Mouse (Mus musculus): ENCODE results near the gene Cldn11. TPM values are rescaled to one million over a fixed set of nuclear protein-coding genes. Genes with fewer than 3 reads are reported as not detected.

The Cldn11 gene
- polyA plus RNA-seq, 1 experiment: 0.85 TPM

DNA sequence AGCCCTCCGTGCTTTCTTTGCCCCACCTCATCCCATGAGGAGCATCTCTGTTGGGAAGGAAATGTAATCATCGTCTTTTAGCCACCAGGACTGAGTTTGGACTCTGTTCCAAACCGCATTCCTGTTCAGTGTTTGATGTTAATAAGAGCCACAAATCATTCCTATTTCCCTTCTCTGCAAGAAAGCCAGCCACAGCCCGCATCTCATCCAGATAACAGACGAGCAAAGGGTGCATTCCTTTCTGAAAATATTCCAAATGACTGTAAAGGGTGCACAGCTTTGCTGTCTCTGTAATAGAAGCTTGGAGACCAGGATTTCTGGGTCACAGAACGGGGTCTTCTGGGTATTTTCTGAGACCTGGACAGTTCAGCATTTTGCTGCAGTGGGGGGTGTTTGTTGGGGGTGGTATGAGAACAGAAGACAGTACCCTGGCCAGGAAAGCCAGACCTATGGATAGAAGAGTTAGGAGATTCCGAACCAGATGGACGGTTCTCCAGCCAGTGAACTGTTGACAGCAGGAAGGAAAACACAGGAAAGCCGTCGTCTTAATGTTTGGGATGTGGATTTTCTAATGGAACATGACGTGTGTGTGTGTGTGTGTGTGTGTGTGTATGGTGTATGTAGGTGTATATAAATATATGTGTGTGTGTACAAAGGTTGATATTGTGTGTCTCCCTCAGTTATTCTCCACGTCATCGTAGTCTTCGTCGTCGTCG is 49.6 kb downstream of the Cldn11 start:
- no peak overlapping the region for H3K9ac ChIP-seq (ENCODE audit: low read depth, poor library complexity, severe bottlenecking)
- TF ChIP-seq CTCF (IDR thresholded peaks at IDR 0.05; ENCODE audit: low read depth, low read length): no peak
- no peak for TF ChIP-seq EP300 (IDR thresholded peaks at IDR 0.05; ENCODE audit: insufficient read depth, low read depth, low read length)
- TF ChIP-seq POLR2A (IDR thresholded peaks at IDR 0.05; ENCODE audit: insufficient read depth, low read length): no peak
- no peaks in the 10 kb centered on the region for H3K4me1 ChIP-seq (ENCODE audit: control insufficient read depth, insufficient read depth, low read length)
- no peaks in the 10 kb centered on the region for H3K9me3 ChIP-seq (replicated peaks; ENCODE audit: control insufficient read depth, insufficient read depth, low read length, poor library complexity, severe bottlenecking)
- H3K27ac ChIP-seq (ENCODE audit: insufficient read depth, low read length): no peak overlapping the region
- no peak overlapping the region for H3K4me3 ChIP-seq (ENCODE audit: low read depth, low read length)
- H3K27me3 ChIP-seq (ENCODE audit: control insufficient read depth, insufficient read depth, low read length, poor library complexity, severe bottlenecking): no peaks in the 10 kb centered on the region
- no peaks in the 10 kb centered on the region for H3K36me3 ChIP-seq (ENCODE audit: control insufficient read depth, insufficient read depth, low read length, poor library complexity, severe bottlenecking)

DNA sequence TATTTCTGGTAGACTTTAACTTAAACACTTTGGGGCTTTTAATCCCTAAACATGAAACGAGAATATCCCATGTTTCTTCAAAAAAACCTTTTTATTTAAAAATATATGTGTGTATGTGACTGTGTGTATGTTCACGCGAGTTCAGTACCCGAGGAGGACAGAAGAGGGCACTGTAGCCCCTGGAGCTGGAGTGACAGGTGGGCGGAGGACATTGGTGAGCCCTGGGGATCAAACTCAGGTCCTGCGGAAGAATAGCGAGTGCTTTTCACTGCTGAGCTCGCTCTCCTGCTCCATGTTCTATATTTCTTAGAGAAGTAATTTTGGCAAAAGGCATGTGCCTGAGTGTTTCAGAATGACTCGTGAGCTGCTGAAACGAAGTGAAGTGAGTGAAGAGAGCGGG is 54.2 kb downstream of the Cldn11 start:
- Histone ChIP-seq H3K9me3 (replicated peaks; ENCODE audit: control insufficient read depth, insufficient read depth, low read length, poor library complexity, severe bottlenecking) (no peaks in the 10 kb centered on the region), H3K27me3 (ENCODE audit: control insufficient read depth, insufficient read depth, low read length, poor library complexity, severe bottlenecking) (no peaks in the 10 kb centered on the region), H3K4me3 (ENCODE audit: low read depth, low read length) (no peak overlapping the region), H3K27ac (ENCODE audit: insufficient read depth, low read length) (no peak overlapping the region), H3K36me3 (ENCODE audit: control insufficient read depth, insufficient read depth, low read length, poor library complexity, severe bottlenecking) (no peaks in the 10 kb centered on the region), H3K4me1 (ENCODE audit: control insufficient read depth, insufficient read depth, low read length) (no peaks in the 10 kb centered on the region), H3K9ac (ENCODE audit: low read depth, poor library complexity, severe bottlenecking) (no peak overlapping the region)
- TF ChIP-seq POLR2A (IDR thresholded peaks at IDR 0.05; ENCODE audit: insufficient read depth, low read length) (no peak), EP300 (IDR thresholded peaks at IDR 0.05; ENCODE audit: insufficient read depth, low read depth, low read length) (no peak), CTCF (IDR thresholded peaks at IDR 0.05; ENCODE audit: low read depth, low read length) (peak; percentile 29)

GRCm38 (mm10) chr3:31205167-31205566 is 55.4 kb downstream of the Cldn11 start:
- TF ChIP-seq CTCF (IDR thresholded peaks at IDR 0.05; ENCODE audit: low read depth, low read length) (no peak), EP300 (IDR thresholded peaks at IDR 0.05; ENCODE audit: insufficient read depth, low read depth, low read length) (no peak), POLR2A (IDR thresholded peaks at IDR 0.05; ENCODE audit: insufficient read depth, low read length) (no peak)
- no peaks in the 10 kb centered on the region for H3K9me3 ChIP-seq (replicated peaks; ENCODE audit: control insufficient read depth, insufficient read depth, low read length, poor library complexity, severe bottlenecking)
- H3K36me3 ChIP-seq (ENCODE audit: control insufficient read depth, insufficient read depth, low read length, poor library complexity, severe bottlenecking): no peaks in the 10 kb centered on the region
- no peak overlapping the region for H3K4me3 ChIP-seq (ENCODE audit: low read depth, low read length)
- H3K9ac ChIP-seq (ENCODE audit: low read depth, poor library complexity, severe bottlenecking): no peak overlapping the region
- no peaks in the 10 kb centered on the region for H3K4me1 ChIP-seq (ENCODE audit: control insufficient read depth, insufficient read depth, low read length)
- no peak overlapping the region for H3K27ac ChIP-seq (ENCODE audit: insufficient read depth, low read length)
- no peaks in the 10 kb centered on the region for H3K27me3 ChIP-seq (ENCODE audit: control insufficient read depth, insufficient read depth, low read length, poor library complexity, severe bottlenecking)

DNA sequence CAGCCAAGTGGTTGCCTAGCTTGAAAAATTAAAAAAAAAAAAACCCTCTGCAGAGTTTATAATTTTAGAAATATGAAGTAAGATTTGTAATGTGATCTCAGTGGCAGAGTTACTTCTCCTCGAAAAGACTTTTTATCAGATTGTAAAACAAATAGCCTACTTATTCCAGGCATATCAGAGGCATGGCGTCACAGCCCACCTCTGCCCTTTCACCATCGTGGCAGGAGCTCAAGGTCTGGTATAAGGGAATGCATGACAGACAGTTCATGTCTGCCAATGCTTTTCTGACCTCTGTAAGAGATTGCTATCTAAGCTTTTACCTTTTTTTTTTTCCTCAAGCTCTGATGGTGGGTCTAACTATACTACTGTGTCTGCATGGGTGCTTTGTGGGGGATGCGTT is 58.3 kb downstream of the Cldn11 start:
- H3K27ac ChIP-seq (ENCODE audit: insufficient read depth, low read length): no peak overlapping the region
- H3K36me3 ChIP-seq (ENCODE audit: control insufficient read depth, insufficient read depth, low read length, poor library complexity, severe bottlenecking): no peaks in the 10 kb centered on the region
- H3K27me3 ChIP-seq (ENCODE audit: control insufficient read depth, insufficient read depth, low read length, poor library complexity, severe bottlenecking): no peaks in the 10 kb centered on the region
- H3K9ac ChIP-seq (ENCODE audit: low read depth, poor library complexity, severe bottlenecking): no peak overlapping the region
- no peaks in the 10 kb centered on the region for H3K4me1 ChIP-seq (ENCODE audit: control insufficient read depth, insufficient read depth, low read length)
- no peaks in the 10 kb centered on the region for H3K9me3 ChIP-seq (replicated peaks; ENCODE audit: control insufficient read depth, insufficient read depth, low read length, poor library complexity, severe bottlenecking)
- TF ChIP-seq CTCF (IDR thresholded peaks at IDR 0.05; ENCODE audit: low read depth, low read length) (no peak), EP300 (IDR thresholded peaks at IDR 0.05; ENCODE audit: insufficient read depth, low read depth, low read length) (no peak), POLR2A (IDR thresholded peaks at IDR 0.05; ENCODE audit: insufficient read depth, low read length) (no peak)
- no peak overlapping the region for H3K4me3 ChIP-seq (ENCODE audit: low read depth, low read length)

- Histone ChIP-seq H3K4me3 (ENCODE audit: low read depth, low read length) (no peak overlapping the region), H3K27me3 (ENCODE audit: control insufficient read depth, insufficient read depth, low read length, poor library complexity, severe bottlenecking) (no peaks in the 10 kb centered on the region), H3K9ac (ENCODE audit: low read depth, poor library complexity, severe bottlenecking) (no peak overlapping the region), H3K27ac (ENCODE audit: insufficient read depth, low read length) (no peak overlapping the region), H3K9me3 (replicated peaks; ENCODE audit: control insufficient read depth, insufficient read depth, low read length, poor library complexity, severe bottlenecking) (no peaks in the 10 kb centered on the region), H3K36me3 (ENCODE audit: control insufficient read depth, insufficient read depth, low read length, poor library complexity, severe bottlenecking) (no peaks in the 10 kb centered on the region), H3K4me1 (ENCODE audit: control insufficient read depth, insufficient read depth, low read length) (no peaks in the 10 kb centered on the region)
- TF ChIP-seq EP300 (IDR thresholded peaks at IDR 0.05; ENCODE audit: insufficient read depth, low read depth, low read length) (0 out of 2 replicates have a peak, but pooled peaks have one; percentile 36), POLR2A (IDR thresholded peaks at IDR 0.05; ENCODE audit: insufficient read depth, low read length) (no peak)
Observed at GRCm38 (mm10) chr3:31208458-31208994, 58.8 kb downstream of the Cldn11 start.

DNA sequence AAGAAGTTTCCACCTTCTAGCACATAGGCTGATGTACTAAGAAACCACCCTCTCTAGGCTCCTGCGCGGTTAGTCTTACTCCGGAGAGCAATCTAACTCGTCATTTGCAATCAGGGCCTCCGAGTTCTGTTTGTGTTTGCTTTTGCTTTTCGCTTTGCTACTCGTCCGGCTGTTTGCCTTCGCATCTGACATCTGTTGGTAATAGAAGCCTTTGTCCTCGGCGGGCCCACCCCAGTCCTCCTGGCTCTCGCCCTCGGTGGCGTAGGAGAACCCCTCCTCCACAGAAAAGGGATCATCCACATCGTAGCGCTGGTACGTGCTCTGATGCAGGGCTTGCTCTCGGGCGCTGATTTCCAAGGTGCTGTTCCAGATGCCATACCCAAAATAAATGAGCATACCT is 59.3 kb downstream of the Cldn11 start:
- Histone ChIP-seq H3K4me3 (ENCODE audit: low read depth, low read length) (no peak overlapping the region), H3K9me3 (replicated peaks; ENCODE audit: control insufficient read depth, insufficient read depth, low read length, poor library complexity, severe bottlenecking) (no peaks in the 10 kb centered on the region), H3K36me3 (ENCODE audit: control insufficient read depth, insufficient read depth, low read length, poor library complexity, severe bottlenecking) (no peaks in the 10 kb centered on the region), H3K9ac (ENCODE audit: low read depth, poor library complexity, severe bottlenecking) (no peak overlapping the region), H3K27ac (ENCODE audit: insufficient read depth, low read length) (no peak overlapping the region), H3K27me3 (ENCODE audit: control insufficient read depth, insufficient read depth, low read length, poor library complexity, severe bottlenecking) (no peaks in the 10 kb centered on the region), H3K4me1 (ENCODE audit: control insufficient read depth, insufficient read depth, low read length) (no peaks in the 10 kb centered on the region)
- TF ChIP-seq CTCF (IDR thresholded peaks at IDR 0.05; ENCODE audit: low read depth, low read length) (no peak), EP300 (IDR thresholded peaks at IDR 0.05; ENCODE audit: insufficient read depth, low read depth, low read length) (0 out of 2 replicates have a peak, but pooled peaks have one; percentile 12), POLR2A (IDR thresholded peaks at IDR 0.05; ENCODE audit: insufficient read depth, low read length) (no peak)
